Mouse (Mus musculus): ENCODE results near the gene Rnf182. TPM values are rescaled to one million over a fixed set of nuclear protein-coding genes. Genes with fewer than 3 reads are reported as not detected.
A peak's percentile ranks its signal among the peaks of the same experiment; 100 is the strongest.

Rnf182 gene
- total and polyA plus RNA-seq, 3 experiments, result 0.05 to 0.16 (median 0.07) TPM

- DNase-seq, result no peak
- H3K79me2 ChIP-seq (replicated peaks; ENCODE audit: control insufficient read depth, insufficient read depth, low read length), result no peaks in the 10 kb centered on the region
- TF ChIP-seq POLR2A (IDR thresholded peaks at IDR 0.05; ENCODE audit: insufficient read depth, low read depth, low read length), result no peak
- H3K27ac ChIP-seq, result no peak overlapping the region
- H3K4me1 ChIP-seq (ENCODE audit: control insufficient read depth, insufficient read depth, low read length), result peaks cover 2% of the 10 kb centered on the region; the same call in 1 of the 2 replicates
- intact Hi-C loops (cut with DNase I), result no loop called here
- no peaks in the 10 kb centered on the region for H3K36me3 ChIP-seq (ENCODE audit: control insufficient read depth, insufficient read depth, low read length)
- H3K9ac ChIP-seq (ENCODE audit: low read depth, low read length), result no peak overlapping the region
- 88% methylated on average over 4 of the region's 4 CpGs for WGBS
- no peaks in the 10 kb centered on the region for H3K27me3 ChIP-seq (ENCODE audit: control insufficient read depth, insufficient read depth, low read length)
- H3K4me3 ChIP-seq, result no peak overlapping the region
These were observed 47.7 kb downstream of the Rnf182 start for GRCm38 (mm10) chr13:43663225-43663624.

GRCm38 (mm10) chr13:43666130-43666529 lies 50.6 kb downstream of the Rnf182 start:
- Histone ChIP-seq H3K9ac (ENCODE audit: low read depth, low read length) (no peak overlapping the region), H3K4me1 (ENCODE audit: control insufficient read depth, insufficient read depth, low read length) (peaks cover 2% of the 10 kb centered on the region; the same call in 1 of the 2 replicates), H3K4me3 (no peak overlapping the region), H3K36me3 (ENCODE audit: control insufficient read depth, insufficient read depth, low read length) (no peaks in the 10 kb centered on the region), H3K79me2 (replicated peaks; ENCODE audit: control insufficient read depth, insufficient read depth, low read length) (no peaks in the 10 kb centered on the region), H3K27me3 (ENCODE audit: control insufficient read depth, insufficient read depth, low read length) (no peaks in the 10 kb centered on the region), H3K27ac (no peak overlapping the region)
- 89% methylated on average over 12 of the region's 12 CpGs for WGBS
- intact Hi-C loops (cut with DNase I), result no loop called here
- TF ChIP-seq POLR2A (IDR thresholded peaks at IDR 0.05; ENCODE audit: insufficient read depth, low read depth, low read length) (no peak), CTCF (IDR thresholded peaks at IDR 0.05) (no peak), EP300 (IDR thresholded peaks at IDR 0.05; ENCODE audit: insufficient read depth, low read depth, low read length) (no peak)
- DNase-seq, result no peak

GRCm38 (mm10) chr13:43666920-43667319 lies 51.4 kb downstream of the Rnf182 start:
- H3K9ac ChIP-seq (ENCODE audit: low read depth, low read length), result no peak overlapping the region
- H3K4me3 ChIP-seq, result no peak overlapping the region
- peaks cover 2% of the 10 kb centered on the region; the same call in 1 of the 2 replicates for H3K4me1 ChIP-seq (ENCODE audit: control insufficient read depth, insufficient read depth, low read length)
- DNase-seq, result no peak
- H3K36me3 ChIP-seq (ENCODE audit: control insufficient read depth, insufficient read depth, low read length), result no peaks in the 10 kb centered on the region
- TF ChIP-seq EP300 (IDR thresholded peaks at IDR 0.05; ENCODE audit: insufficient read depth, low read depth, low read length) (no peak), CTCF (IDR thresholded peaks at IDR 0.05) (no peak), POLR2A (IDR thresholded peaks at IDR 0.05; ENCODE audit: insufficient read depth, low read depth, low read length) (no peak)
- intact Hi-C loops (cut with DNase I), result no loop called here
- H3K79me2 ChIP-seq (replicated peaks; ENCODE audit: control insufficient read depth, insufficient read depth, low read length), result no peaks in the 10 kb centered on the region
- H3K27ac ChIP-seq, result no peak overlapping the region
- WGBS, result 41% methylated on average over 6 of the region's 6 CpGs
- H3K27me3 ChIP-seq (ENCODE audit: control insufficient read depth, insufficient read depth, low read length), result no peaks in the 10 kb centered on the region

- Histone ChIP-seq H3K36me3 (ENCODE audit: control insufficient read depth, insufficient read depth, low read length) (no peaks in the 10 kb centered on the region), H3K79me2 (replicated peaks; ENCODE audit: control insufficient read depth, insufficient read depth, low read length) (no peaks in the 10 kb centered on the region), H3K9ac (ENCODE audit: low read depth, low read length) (no peak overlapping the region), H3K27ac (no peak overlapping the region), H3K4me1 (ENCODE audit: control insufficient read depth, insufficient read depth, low read length) (no peaks in the 10 kb centered on the region), H3K27me3 (ENCODE audit: control insufficient read depth, insufficient read depth, low read length) (no peaks in the 10 kb centered on the region), H3K4me3 (no peak overlapping the region)
- TF ChIP-seq POLR2A (IDR thresholded peaks at IDR 0.05; ENCODE audit: insufficient read depth, low read depth, low read length), result no peak
- TF ChIP-seq CTCF (IDR thresholded peaks at IDR 0.05), result no peak
- TF ChIP-seq EP300 (IDR thresholded peaks at IDR 0.05; ENCODE audit: insufficient read depth, low read depth, low read length), result no peak
- intact Hi-C loops (cut with DNase I), result no loop called here
- WGBS, result 63% methylated on average over 8 of the region's 8 CpGs
- DNase-seq, result no peak
These were observed 61.8 kb downstream of the Rnf182 start for GRCm38 (mm10) chr13:43677159-43677882.

GRCm38 (mm10) chr13:43677883-43678244 lies 62.4 kb downstream of the Rnf182 start:
- 84% methylated on average over 5 of the region's 5 CpGs for WGBS
- H3K36me3 ChIP-seq (ENCODE audit: control insufficient read depth, insufficient read depth, low read length), result no peaks in the 10 kb centered on the region
- no peaks in the 10 kb centered on the region for H3K4me1 ChIP-seq (ENCODE audit: control insufficient read depth, insufficient read depth, low read length)
- intact Hi-C loops (cut with DNase I), result no loop called here
- no peak overlapping the region for H3K4me3 ChIP-seq
- no peak overlapping the region for H3K9ac ChIP-seq (ENCODE audit: low read depth, low read length)
- TF ChIP-seq EP300 (IDR thresholded peaks at IDR 0.05; ENCODE audit: insufficient read depth, low read depth, low read length) (no peak), CTCF (IDR thresholded peaks at IDR 0.05) (no peak), POLR2A (IDR thresholded peaks at IDR 0.05; ENCODE audit: insufficient read depth, low read depth, low read length) (no peak)
- no peak for DNase-seq
- H3K27me3 ChIP-seq (ENCODE audit: control insufficient read depth, insufficient read depth, low read length), result no peaks in the 10 kb centered on the region
- no peaks in the 10 kb centered on the region for H3K79me2 ChIP-seq (replicated peaks; ENCODE audit: control insufficient read depth, insufficient read depth, low read length)
- no peak overlapping the region for H3K27ac ChIP-seq

GRCm38 (mm10) chr13:43684499-43684994 lies 69.0 kb downstream of the Rnf182 start:
- H3K36me3 ChIP-seq (ENCODE audit: control insufficient read depth, insufficient read depth, low read length), result no peaks in the 10 kb centered on the region
- TF ChIP-seq POLR2A (IDR thresholded peaks at IDR 0.05; ENCODE audit: insufficient read depth, low read depth, low read length) (no peak), EP300 (IDR thresholded peaks at IDR 0.05; ENCODE audit: insufficient read depth, low read depth, low read length) (peak; percentile 67; the same call in 1 of the 2 replicates), CTCF (IDR thresholded peaks at IDR 0.05) (no peak)
- no peaks in the 10 kb centered on the region for H3K79me2 ChIP-seq (replicated peaks; ENCODE audit: control insufficient read depth, insufficient read depth, low read length)
- no peak overlapping the region for H3K9ac ChIP-seq (ENCODE audit: low read depth, low read length)
- H3K4me3 ChIP-seq, result no peak overlapping the region
- no peak overlapping the region for H3K27ac ChIP-seq
- peak; percentile 49 to 58 for DNase-seq
- H3K27me3 ChIP-seq (ENCODE audit: control insufficient read depth, insufficient read depth, low read length), result no peaks in the 10 kb centered on the region
- intact Hi-C loops (cut with DNase I), result no loop called here
- peaks cover 3% of the 10 kb centered on the region for H3K4me1 ChIP-seq (ENCODE audit: control insufficient read depth, insufficient read depth, low read length)
- WGBS, result 37% methylated on average over 8 of the region's 8 CpGs

Measured in heart, adult 2 months (tissue).